Mouse (Mus musculus) CH12.LX (cell line): ENCODE results near the gene Tent4b.

Experiments
- BHLHE40 ChIP-seq: IDR thresholded peaks from 2 replicates; pipeline ENCODE4 v1.6.1; 2011; ENCODE audit warnings: mild to moderate bottlenecking, low read depth, low read length, improper control_type of control experiment
- CTCF ChIP-seq, 2 experiments: IDR thresholded peaks in 1 of 2; conservative IDR thresholded peaks in 1 of 2; 2 replicates each; pipeline ENCODE4 v1.5.1; 2011 to 2012; ENCODE audit warnings: low read depth in 2 of 2, low read length in 2 of 2, improper control_type of control experiment in 1 of 2, inconsistent platforms in 1 of 2, mild to moderate bottlenecking in 1 of 2, moderate library complexity in 1 of 2
- ETS1 ChIP-seq: conservative IDR thresholded peaks from 2 replicates; pipeline ENCODE4 v1.6.1; 2012; ENCODE audit warnings: low read depth, mild to moderate bottlenecking, inconsistent platforms, low read length, improper control_type of control experiment, moderate library complexity
- HCFC1 ChIP-seq: IDR thresholded peaks from 2 replicates; pipeline ENCODE4 v1.6.1; 2012; ENCODE audit warnings: low read depth, mild to moderate bottlenecking, inconsistent platforms, low read length, improper control_type of control experiment
- JUND ChIP-seq: conservative IDR thresholded peaks from 2 replicates; pipeline ENCODE4 v1.6.1; 2011; ENCODE audit warnings: low read depth, low read length, improper control_type of control experiment
- MAFK ChIP-seq: IDR thresholded peaks from 2 replicates; pipeline ENCODE4 v1.6.1; 2011; ENCODE audit warnings: low read length, improper control_type of control experiment; ENCODE audit not compliant: insufficient replicate concordance
- NRF1 ChIP-seq: IDR thresholded peaks from 2 replicates; pipeline ENCODE4 v1.6.1; 2014; ENCODE audit warnings: low read depth, mild to moderate bottlenecking, inconsistent platforms, low read length, improper control_type of control experiment, moderate library complexity
- POLR2A ChIP-seq: IDR thresholded peaks from 2 replicates; pipeline ENCODE4 v1.6.1; 2011; ENCODE audit warnings: low read depth, mild to moderate bottlenecking, improper control_type of control experiment, low read length
- RAD21 ChIP-seq: IDR thresholded peaks from 2 replicates; pipeline ENCODE4 v1.6.1; 2011; ENCODE audit warnings: low read depth, mild to moderate bottlenecking, low read length, improper control_type of control experiment, moderate library complexity
- USF2 ChIP-seq: conservative IDR thresholded peaks from 2 replicates; pipeline ENCODE4 v1.6.1; 2011; ENCODE audit warnings: low read depth, low read length, improper control_type of control experiment

GRCm38 (mm10) chr8:88254957-88255356 is 55.9 kb downstream of the Tent4b start:
- TF ChIP-seq RAD21, result no peak
- no peak for TF ChIP-seq POLR2A
- no peak for TF ChIP-seq BHLHE40
- no peak for TF ChIP-seq CTCF (conservative IDR thresholded peaks at IDR 0.05 in 1 of 2, IDR thresholded peaks at IDR 0.05 in 1 of 2; ENCODE audit: low read depth in 2 of 2, low read length in 2 of 2)
- TF ChIP-seq ETS1, result no peak
- no peak for TF ChIP-seq JUND
- TF ChIP-seq USF2, result no peak
- TF ChIP-seq HCFC1, result no peak
- no peak for TF ChIP-seq MAFK
- no peak for TF ChIP-seq NRF1
